Mouse (Mus musculus) CH12F3 (cell line): Measurements from ENCODE around the gene Polk.

ENCODE experiments used
- in situ Hi-C: fragments of 300-500 bp; cut with MboI; formaldehyde crosslinking; loops from 2 replicates; pipeline ENCODE4 v1.14.3; 2020; ENCODE audit warnings: low sequenced_read_pairs

The Polk gene

DNA sequence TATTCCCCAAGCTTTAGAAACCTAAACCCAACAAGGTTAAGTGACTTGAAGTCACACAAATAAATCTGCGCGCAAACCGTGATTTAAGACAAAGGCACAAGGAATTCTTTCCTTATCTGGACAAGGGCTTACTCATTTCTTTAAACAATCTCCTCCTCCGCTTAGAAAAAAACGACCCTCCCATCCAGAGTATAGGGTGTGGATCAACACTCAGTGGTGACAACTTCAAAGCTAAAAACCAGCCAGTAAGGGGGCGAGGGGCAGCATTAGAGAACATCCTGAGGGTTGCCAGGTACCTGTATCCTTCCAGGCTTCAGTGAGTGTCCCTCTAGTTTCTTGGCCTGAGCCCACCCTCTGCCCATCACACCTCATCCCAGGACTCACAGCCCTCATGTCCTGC lies 71.8 kb downstream of the Polk start:
- in situ Hi-C loops: no loop called here

GRCm38 (mm10) chr13:96468678-96469077 lies 73.7 kb downstream of the Polk start:
- in situ Hi-C loops: no loop called here

GRCm38 (mm10) chr13:96465315-96465714 lies 77.1 kb downstream of the Polk start:
- in situ Hi-C loops: no loop called here

DNA sequence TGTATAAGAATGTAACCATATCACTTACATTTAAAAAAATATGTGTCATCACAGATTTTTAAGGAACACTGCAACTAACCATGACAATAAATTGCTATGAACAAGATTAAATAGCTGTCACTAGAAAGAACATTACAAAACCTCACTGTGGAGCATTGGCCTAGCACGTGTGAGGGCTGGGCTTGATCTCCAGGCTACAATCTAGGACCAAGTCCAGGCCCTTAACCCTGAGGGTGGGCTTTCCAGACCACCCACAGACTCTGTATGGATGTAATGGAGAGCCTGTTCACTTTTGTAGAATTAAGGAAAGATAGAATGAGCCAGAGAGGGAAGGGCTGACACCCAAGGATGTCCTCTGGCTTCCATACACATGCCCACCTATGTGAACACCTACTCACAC lies 79.7 kb downstream of the Polk start:
- in situ Hi-C loops: no loop called here

DNA sequence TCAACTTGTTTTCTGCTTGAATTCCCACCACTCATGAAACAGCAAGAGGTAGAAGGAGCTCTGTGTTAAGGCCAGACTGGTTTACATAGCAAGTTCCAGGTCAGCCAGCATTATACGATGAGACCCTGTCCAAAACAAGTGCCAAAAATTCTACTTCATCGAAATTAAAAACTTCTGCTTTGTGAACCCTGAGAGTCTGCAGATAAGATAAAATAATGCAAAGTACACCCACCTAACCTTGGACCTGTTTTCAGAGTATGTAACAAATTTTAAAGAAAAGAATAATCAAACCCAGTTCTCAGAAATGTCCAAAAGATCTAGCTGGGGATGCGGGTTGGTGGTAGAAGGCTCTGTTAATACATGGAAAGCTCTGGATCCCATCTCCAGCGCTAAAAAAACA lies 83.8 kb downstream of the Polk start:
- in situ Hi-C loops: no loop called here

- in situ Hi-C loops: no loop called here
Measured at GRCm38 (mm10) chr13:96458018-96458417, 84.4 kb downstream of the Polk start.

GRCm38 (mm10) chr13:96457566-96457965 lies 84.8 kb downstream of the Polk start:
- in situ Hi-C loops: no loop called here

DNA sequence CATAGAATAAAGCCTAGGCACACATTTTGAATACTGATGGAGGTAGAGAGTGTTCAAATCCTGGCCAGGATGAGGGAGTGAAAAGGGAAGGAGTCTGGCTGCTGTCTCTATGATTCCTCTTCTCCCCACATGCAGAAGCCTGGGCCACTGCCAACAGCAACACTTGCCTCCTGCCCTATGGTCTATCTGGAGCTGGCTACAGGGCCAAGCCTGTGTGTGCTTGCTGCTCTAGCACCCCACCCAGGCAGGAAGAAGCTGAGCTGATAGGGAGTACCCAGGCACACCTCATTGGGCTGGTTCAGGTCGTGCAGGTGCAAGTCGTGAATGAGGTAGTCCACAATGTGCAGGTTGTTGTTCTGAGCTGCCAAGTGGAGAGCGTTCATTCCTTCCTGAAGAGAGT lies 88.1 kb downstream of the Polk start:
- in situ Hi-C loops: no loop called here

GRCm38 (mm10) chr13:96452621-96453020 lies 89.8 kb downstream of the Polk start:
- in situ Hi-C loops: no loop called here

GRCm38 (mm10) chr13:96451386-96452140 lies 90.8 kb downstream of the Polk start:
- in situ Hi-C loops: no loop called here

GRCm38 (mm10) chr13:96450869-96451268 lies 91.5 kb downstream of the Polk start:
- in situ Hi-C loops: no loop called here

- in situ Hi-C loops: no loop called here
Measured at GRCm38 (mm10) chr13:96450205-96450856, 92.0 kb downstream of the Polk start.

DNA sequence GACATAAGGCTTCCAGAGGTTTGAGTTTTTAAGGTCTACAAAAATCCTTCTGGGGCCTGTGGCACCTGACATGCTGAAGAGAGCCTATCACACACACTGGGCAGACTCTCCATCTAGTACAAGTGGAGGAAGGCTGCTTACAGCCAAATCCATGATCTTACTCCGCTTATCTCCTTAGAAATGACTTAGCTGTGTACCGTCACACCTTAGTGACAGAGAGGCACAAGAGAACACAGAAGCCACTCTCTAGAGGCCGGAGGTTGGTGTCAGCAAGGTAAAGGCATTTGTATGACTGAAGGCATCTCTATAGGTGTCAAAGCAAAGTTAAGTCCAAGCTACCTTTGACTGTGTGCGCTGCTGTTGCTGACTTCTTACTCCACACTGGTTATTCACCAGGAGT lies 101.9 kb downstream of the Polk start:
- in situ Hi-C loops: no loop called here

GRCm38 (mm10) chr13:96436921-96437320 lies 105.5 kb downstream of the Polk start:
- in situ Hi-C loops: no loop called here

- in situ Hi-C loops: no loop called here
Measured at GRCm38 (mm10) chr13:96435793-96436192, 106.6 kb downstream of the Polk start.

DNA sequence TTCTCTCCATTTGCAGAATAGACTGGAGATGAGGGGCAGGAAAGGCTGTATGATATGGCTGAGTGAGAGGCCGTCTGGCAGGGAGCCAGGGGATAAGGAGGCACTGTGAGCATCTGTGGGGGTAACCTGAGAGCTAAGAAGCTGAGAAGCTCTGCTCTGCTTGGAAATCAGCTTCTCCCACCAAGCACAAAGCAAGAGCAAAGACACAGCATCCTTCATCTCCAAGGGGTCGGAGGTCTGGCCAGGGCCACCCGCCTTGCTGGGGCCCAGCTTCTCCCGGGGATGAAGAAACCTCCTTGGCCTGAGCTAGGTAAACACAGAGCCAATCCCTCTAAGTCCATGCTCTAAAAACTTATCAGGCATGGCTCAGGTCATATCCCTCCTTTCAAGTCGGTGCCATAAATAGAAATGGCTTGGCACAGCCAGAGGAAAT lies 107.5 kb downstream of the Polk start:
- in situ Hi-C loops: loop anchor here (5.0 kb wide), 1 partner anchor 157 kb away; no protein-coding TSS in a partner anchor

DNA sequence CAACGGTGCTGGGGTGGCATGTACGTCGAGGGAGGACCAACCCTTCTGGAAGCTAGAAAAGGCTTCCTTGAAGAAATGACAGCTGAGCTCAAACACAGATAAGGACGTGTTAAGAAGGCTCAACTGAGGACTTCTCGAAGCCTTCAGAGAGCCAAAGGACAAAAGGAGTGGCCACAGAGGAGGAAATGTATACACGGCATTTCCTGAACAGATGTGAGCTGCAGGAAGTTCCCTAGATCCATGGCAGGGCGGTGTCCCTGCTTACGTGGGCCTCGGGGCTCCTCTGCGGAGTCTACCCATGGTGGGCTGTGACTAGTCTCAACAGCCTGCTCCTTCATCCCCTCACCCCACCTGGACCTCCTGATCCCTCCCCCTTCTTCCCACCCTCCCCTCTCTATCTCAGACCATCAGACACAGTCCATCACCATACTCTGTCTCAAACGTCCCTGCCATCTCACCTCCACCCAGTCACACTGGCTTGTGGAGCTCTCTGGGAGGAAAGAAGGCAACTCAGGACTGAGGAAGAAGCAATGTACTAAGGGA lies 108.7 kb downstream of the Polk start:
- in situ Hi-C loops: loop anchor here (5.0 kb wide), 1 partner anchor 159 kb away; no protein-coding TSS in a partner anchor

DNA sequence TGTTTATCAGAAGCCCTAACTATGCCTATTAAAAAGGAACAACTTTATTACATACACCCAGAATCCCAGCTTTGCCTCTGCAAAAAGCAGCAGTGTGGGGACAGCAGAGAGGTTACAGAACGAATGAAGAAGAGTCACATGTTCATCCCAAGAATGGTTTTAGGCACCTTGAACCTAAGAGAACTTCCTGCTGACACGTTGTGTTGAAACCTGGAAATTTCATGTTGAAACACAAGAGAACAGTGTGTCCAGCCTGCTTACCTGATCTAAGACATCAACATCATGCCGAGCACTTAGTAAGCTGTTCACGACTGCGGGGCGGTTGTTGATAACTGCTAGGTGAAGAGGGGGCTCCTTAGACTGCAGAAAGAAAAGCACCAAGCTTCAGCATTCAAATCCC lies 109.3 kb downstream of the Polk start:
- in situ Hi-C loops: loop anchor here (5.0 kb wide), 1 partner anchor 159 kb away; no protein-coding TSS in a partner anchor

DNA sequence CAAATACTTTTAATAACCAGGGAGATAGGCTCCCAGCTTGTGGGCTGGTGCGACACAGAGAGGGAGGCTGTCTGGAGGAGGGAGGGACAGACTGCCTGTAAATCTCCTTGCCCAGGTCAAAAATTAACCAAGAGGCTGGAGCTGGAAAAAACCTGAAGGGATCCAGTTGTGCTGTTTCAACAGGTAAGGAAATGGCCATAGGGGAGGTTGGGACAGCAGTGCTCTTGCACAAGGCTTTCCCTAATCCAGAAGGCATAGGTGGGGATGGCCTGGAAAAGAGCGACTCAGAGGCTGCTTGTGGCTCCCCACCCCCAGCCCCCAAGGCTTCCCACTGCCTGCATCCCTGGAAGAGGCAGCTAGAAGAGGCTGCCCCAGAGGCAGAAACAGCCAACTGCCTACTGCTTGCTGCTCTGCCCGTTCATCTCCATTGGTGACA lies 110.0 kb downstream of the Polk start:
- in situ Hi-C loops: loop anchor here (5.0 kb wide), 1 partner anchor 160 kb away; no protein-coding TSS in a partner anchor

DNA sequence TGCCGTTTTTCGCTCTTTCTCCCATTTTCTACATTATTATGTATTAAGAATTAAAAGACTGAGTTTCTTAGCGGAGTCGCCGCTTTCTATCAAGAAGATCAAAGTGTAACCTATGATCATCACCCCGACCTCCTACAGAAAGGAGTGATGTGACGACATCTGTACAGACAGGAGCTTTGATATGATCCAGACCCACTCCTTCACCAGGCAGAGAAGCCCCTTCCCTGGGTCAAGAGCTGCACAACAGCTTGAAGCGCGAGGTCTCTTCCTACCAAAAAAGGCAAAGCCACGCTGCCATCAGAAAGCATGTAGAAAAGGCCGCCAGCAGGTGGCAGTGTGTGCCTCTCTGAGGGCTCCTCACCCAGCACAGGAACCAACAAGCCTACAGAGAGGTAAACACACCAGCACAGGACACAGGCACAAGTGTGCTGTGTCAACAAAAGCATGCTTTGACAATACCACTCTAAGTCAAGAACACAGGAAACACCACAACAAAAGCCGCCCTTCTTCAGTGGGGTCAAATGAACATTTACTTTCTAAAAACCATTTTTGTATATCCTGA lies 110.7 kb downstream of the Polk start:
- in situ Hi-C loops: loop anchor here (5.0 kb wide), 1 partner anchor 161 kb away; no protein-coding TSS in a partner anchor
